Mouse (Mus musculus) forebrain, embryonic 12.5 days (tissue): ENCODE data around the gene Sh3pxd2a. TPM values are rescaled to one million over a fixed set of nuclear protein-coding genes. Genes with fewer than 3 reads are reported as not detected.

Experiments used
- ATAC-seq: fragments of 200-750 bp; cut with Nextera tagmentation; 2 replicates; pipeline ENCODE4 v1.8.0; 2017; ENCODE audit warnings: moderate TSS enrichment; ENCODE audit not compliant: low FRiP score
- H3K27ac ChIP-seq: fragments of 300-500 bp; sonication (generic); 2 replicates; pipeline ENCODE4 v1.5.1; 2016; ENCODE audit warnings: mild to moderate bottlenecking
- H3K27me3 ChIP-seq: fragments of 300-500 bp; sonication (generic); 2 replicates; pipeline ENCODE4 v1.6.1; 2016; ENCODE audit warnings: mild to moderate bottlenecking
- H3K36me3 ChIP-seq: fragments of 300-500 bp; sonication (generic); replicated peaks from 2 replicates; pipeline ENCODE4 v1.6.1; 2016; ENCODE audit warnings: mild to moderate bottlenecking
- H3K4me1 ChIP-seq: fragments of 300-500 bp; sonication (generic); 2 replicates; pipeline ENCODE4 v1.6.1; 2016
- H3K4me2 ChIP-seq: fragments of 300-500 bp; sonication (generic); 2 replicates; pipeline ENCODE4 v1.6.1; 2016; ENCODE audit warnings: mild to moderate bottlenecking, moderate library complexity
- H3K4me3 ChIP-seq: fragments of 300-500 bp; sonication (generic); replicated peaks from 2 replicates; pipeline ENCODE4 v1.5.1; 2016; ENCODE audit warnings: mild to moderate bottlenecking
- H3K9ac ChIP-seq: fragments of 300-500 bp; sonication (generic); 2 replicates; pipeline ENCODE4 v1.6.1; 2016; ENCODE audit warnings: mild to moderate bottlenecking
- H3K9me3 ChIP-seq: fragments of 300-500 bp; sonication (generic); 2 replicates; pipeline ENCODE4 v1.6.1; 2016
- WGBS: fragments of 180-500 bp; shearing (Covaris S2); methylation state at CpG from one replicate; pipeline ENCODE4 v1.1.7; 2016; 5-methylcytosine and 5-hydroxymethylcytosine counted together
- polyA plus RNA-seq: library from polyadenylated mRNA; unstranded; fragments of >200 nt; fragmentation: Nextera tagmentation; extraction: Ambion mirVana; gene quantifications from 2 replicates; pipeline ENCODE4 v1.2.1, GENCODE M21; 2016

Gene Sh3pxd2a
- polyA plus RNA-seq, 1 experiment from 2014 or later, result 3.7 TPM

DNA sequence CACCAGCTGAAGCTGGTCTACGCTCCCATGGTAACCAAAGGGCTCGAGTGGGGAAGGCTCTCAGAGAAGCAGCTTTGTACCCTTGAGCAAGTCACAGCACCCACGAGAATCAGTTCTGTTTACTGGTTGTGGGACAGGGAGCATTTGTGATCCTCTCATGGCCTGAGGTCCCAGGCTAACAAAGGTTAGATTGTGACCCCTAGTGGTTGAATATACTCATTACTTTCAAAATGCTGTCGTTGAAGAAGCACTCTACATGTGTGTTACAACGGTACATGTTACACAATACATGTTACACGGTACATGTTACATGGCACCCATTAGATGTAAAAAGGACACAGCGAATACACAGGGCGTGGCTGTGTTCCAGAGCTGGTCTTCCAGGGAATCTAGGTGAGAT is 38.4 kb upstream of the Sh3pxd2a start:
- no peak overlapping the region for H3K9ac ChIP-seq
- no peak; the same call in 1 of the 2 replicates for ATAC-seq
- no peak overlapping the region for H3K4me3 ChIP-seq
- H3K27ac ChIP-seq, result no peak overlapping the region
- H3K27me3 ChIP-seq, result no peaks in the 10 kb centered on the region
- H3K9me3 ChIP-seq, result no peaks in the 10 kb centered on the region
- WGBS, result 79% methylated on average over 8 of the region's 8 CpGs
- H3K4me2 ChIP-seq, result no peak overlapping the region
- H3K4me1 ChIP-seq, result peaks cover 2% of the 10 kb centered on the region; the same call in 1 of the 2 replicates
- H3K36me3 ChIP-seq, result peaks cover 14% of the 10 kb centered on the region; the same call in 1 of the 2 replicates

DNA sequence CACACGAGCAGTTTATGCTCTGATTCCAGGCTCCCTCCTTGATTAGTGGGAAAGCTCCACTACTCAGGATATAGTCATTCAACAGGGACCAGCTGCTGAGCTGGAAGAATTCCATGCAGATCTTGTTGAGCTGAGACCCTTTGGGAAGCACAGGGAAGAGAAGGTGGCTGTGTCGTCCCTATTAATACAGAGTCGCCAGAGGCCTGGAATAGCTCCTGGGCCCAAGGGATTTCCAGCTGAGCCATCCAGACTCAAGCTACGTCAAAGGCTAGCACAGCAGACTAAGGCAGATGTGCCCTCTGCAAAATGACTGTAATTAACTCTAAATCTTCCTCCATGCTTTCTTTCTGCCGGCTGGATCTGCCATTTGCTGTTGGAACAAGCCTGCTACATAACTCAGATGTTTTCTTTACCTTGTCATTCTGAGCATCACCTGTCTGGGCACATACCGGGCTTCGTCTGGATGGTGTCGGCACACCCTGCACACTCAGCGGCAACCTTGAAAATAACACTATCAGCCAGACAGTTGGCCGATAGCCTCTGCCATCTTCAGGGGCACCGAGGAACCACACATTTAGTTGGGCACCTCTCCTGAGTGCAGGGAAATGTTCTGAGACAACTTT is 36.3 kb upstream of the Sh3pxd2a start:
- Histone ChIP-seq H3K4me3 (no peak overlapping the region), H3K27ac (no peak overlapping the region), H3K9me3 (no peaks in the 10 kb centered on the region), H3K4me1 (peaks cover 2% of the 10 kb centered on the region; the same call in 1 of the 2 replicates), H3K36me3 (peaks cover 8% of the 10 kb centered on the region; the same call in 1 of the 2 replicates), H3K27me3 (no peaks in the 10 kb centered on the region), H3K9ac (no peak overlapping the region), H3K4me2 (no peak overlapping the region)
- ATAC-seq, result no peak
- WGBS, result 80% methylated on average over 11 of the region's 11 CpGs

GRCm38 (mm10) chr19:47499841-47500240 is 35.6 kb upstream of the Sh3pxd2a start:
- H3K4me1 ChIP-seq, result peaks cover 3% of the 10 kb centered on the region; the same call in 1 of the 2 replicates
- H3K36me3 ChIP-seq, result peaks cover 4% of the 10 kb centered on the region; the same call in 1 of the 2 replicates
- no peaks in the 10 kb centered on the region for H3K9me3 ChIP-seq
- no peak overlapping the region for H3K4me2 ChIP-seq
- no peak for ATAC-seq
- no peak overlapping the region for H3K9ac ChIP-seq
- WGBS, result 90% methylated on average over 5 of the region's 5 CpGs
- H3K27me3 ChIP-seq, result no peaks in the 10 kb centered on the region
- H3K27ac ChIP-seq, result no peak overlapping the region
- no peak overlapping the region for H3K4me3 ChIP-seq

- WGBS, result 80% methylated on average over 4 of the region's 4 CpGs
- no peak overlapping the region for H3K4me3 ChIP-seq
- H3K27ac ChIP-seq, result no peak overlapping the region
- H3K36me3 ChIP-seq, result peaks cover 4% of the 10 kb centered on the region; the same call in 1 of the 2 replicates
- no peaks in the 10 kb centered on the region for H3K27me3 ChIP-seq
- no peak overlapping the region for H3K9ac ChIP-seq
- H3K4me1 ChIP-seq, result peaks cover 12% of the 10 kb centered on the region
- no peaks in the 10 kb centered on the region for H3K9me3 ChIP-seq
- ATAC-seq, result no peak
- H3K4me2 ChIP-seq, result no peak overlapping the region
Measured at GRCm38 (mm10) chr19:47498942-47499341, 34.7 kb upstream of the Sh3pxd2a start.

GRCm38 (mm10) chr19:47497736-47498135 is 33.5 kb upstream of the Sh3pxd2a start:
- Histone ChIP-seq H3K36me3 (peaks cover 4% of the 10 kb centered on the region; the same call in 1 of the 2 replicates), H3K9ac (no peak overlapping the region), H3K27me3 (no peaks in the 10 kb centered on the region), H3K27ac (no peak overlapping the region), H3K4me2 (no peak overlapping the region), H3K4me3 (no peak overlapping the region), H3K4me1 (peaks cover 24% of the 10 kb centered on the region), H3K9me3 (no peaks in the 10 kb centered on the region)
- WGBS, result 86% methylated on average over 6 of the region's 6 CpGs
- no peak for ATAC-seq

GRCm38 (mm10) chr19:47497313-47497712 is 33.1 kb upstream of the Sh3pxd2a start:
- Histone ChIP-seq H3K4me2 (no peak overlapping the region), H3K4me3 (no peak overlapping the region), H3K9ac (no peak overlapping the region), H3K4me1 (peaks cover 27% of the 10 kb centered on the region), H3K27ac (no peak overlapping the region), H3K36me3 (no peaks in the 10 kb centered on the region), H3K27me3 (no peaks in the 10 kb centered on the region), H3K9me3 (no peaks in the 10 kb centered on the region)
- WGBS, result 77% methylated on average over 9 of the region's 9 CpGs
- ATAC-seq, result no peak

DNA sequence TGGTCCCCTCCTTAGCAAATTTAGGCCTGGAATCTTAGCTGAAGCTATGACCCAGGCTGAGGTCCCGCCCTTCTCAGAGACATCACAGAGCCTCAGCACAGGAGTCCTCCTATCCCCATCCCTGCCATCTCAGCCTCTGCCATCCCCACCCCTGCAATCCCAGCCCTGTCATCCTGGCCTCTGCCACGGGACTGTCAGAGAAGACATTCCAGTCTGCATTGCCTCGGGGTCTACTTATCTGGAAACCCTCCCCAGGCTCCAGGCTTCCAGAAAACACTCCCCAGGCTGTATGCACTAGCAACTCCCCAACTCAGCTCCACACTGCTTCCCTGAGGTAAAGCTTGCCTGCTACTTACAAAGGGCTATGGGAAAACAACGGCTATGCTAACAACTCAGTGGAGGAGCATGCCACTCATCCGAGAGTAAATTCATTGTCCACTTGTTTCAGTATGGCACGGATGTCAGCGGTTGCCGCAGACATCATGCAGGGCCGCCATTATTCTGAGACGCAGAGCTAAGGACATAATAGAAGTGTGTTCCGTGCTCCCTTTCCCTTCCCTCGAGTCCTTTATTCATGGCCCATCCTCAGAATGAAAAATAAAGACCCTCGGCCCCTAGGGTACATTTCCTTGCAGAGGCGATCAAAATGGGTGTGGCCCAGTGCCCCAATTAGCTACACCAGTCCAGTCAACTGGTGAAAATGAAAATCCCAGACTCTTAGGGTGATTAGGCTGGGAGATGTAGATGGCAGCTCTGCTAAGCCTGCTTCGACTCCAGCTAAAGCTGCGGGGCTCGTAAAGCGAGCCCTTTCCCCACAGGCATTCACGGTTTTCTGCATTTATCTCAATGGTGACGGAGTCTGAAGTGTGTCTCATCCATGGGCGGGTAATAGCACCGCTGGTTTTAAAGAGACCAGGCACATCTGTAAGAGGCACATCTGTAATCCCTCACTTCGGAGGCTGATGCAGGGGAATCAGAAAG is 29.1 kb upstream of the Sh3pxd2a start:
- peak; percentile 78 for ATAC-seq
- peak overlapping the region; percentile 36; the same call in 1 of the 2 replicates for H3K9ac ChIP-seq
- no peaks in the 10 kb centered on the region for H3K27me3 ChIP-seq
- peaks cover 31% of the 10 kb centered on the region for H3K4me1 ChIP-seq
- H3K36me3 ChIP-seq, result no peaks in the 10 kb centered on the region
- WGBS, result 16% methylated on average over 23 of the region's 23 CpGs
- peak overlapping the region; percentile 90 for H3K27ac ChIP-seq
- no peaks in the 10 kb centered on the region for H3K9me3 ChIP-seq
- peak overlapping the region; percentile 7; the same call in 1 of the 2 replicates for H3K4me3 ChIP-seq
- H3K4me2 ChIP-seq, result peak overlapping the region; percentile 43

DNA sequence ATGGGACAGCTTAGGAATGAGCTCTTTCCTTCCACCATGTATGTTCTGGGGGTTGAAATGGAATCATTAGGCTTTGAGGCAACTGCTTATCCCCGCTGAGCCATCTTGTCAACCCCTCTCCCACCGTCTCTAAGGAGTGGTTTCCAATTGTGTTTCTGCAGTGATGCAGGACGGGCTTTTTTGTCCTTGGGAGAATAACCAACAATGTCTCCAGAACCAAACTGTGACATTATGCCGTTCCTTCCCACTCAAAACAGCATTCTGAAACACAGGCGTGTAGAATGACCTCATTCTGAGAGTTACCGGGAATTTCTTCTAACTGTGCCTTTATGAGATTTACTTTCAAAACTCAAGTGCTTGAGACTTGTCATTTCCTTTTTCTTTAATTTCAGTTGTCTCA is 28.2 kb upstream of the Sh3pxd2a start:
- 0 out of 2 replicates have a peak overlapping the region, but pooled peaks have one; percentile 43 for H3K4me2 ChIP-seq
- no peaks in the 10 kb centered on the region for H3K36me3 ChIP-seq
- H3K4me1 ChIP-seq, result peaks cover 31% of the 10 kb centered on the region
- peak overlapping the region; percentile 90 for H3K27ac ChIP-seq
- WGBS, result 21% methylated on average over 6 of the region's 6 CpGs
- no peak overlapping the region for H3K9ac ChIP-seq
- ATAC-seq, result peak; percentile 10; the same call in 1 of the 2 replicates
- no peaks in the 10 kb centered on the region for H3K27me3 ChIP-seq
- H3K4me3 ChIP-seq, result no peak overlapping the region
- no peaks in the 10 kb centered on the region for H3K9me3 ChIP-seq

- Histone ChIP-seq H3K4me1 (peaks cover 31% of the 10 kb centered on the region), H3K27ac (peak overlapping the region; percentile 90), H3K36me3 (no peaks in the 10 kb centered on the region), H3K4me3 (no peak overlapping the region), H3K4me2 (no peak overlapping the region), H3K9me3 (no peaks in the 10 kb centered on the region), H3K9ac (no peak overlapping the region), H3K27me3 (no peaks in the 10 kb centered on the region)
- 0 out of 2 replicates have a peak, but pooled peaks have one; percentile 12 for ATAC-seq
- 32% methylated on average over 2 of the region's 2 CpGs for WGBS
Measured at GRCm38 (mm10) chr19:47491853-47492252, 27.7 kb upstream of the Sh3pxd2a start.

DNA sequence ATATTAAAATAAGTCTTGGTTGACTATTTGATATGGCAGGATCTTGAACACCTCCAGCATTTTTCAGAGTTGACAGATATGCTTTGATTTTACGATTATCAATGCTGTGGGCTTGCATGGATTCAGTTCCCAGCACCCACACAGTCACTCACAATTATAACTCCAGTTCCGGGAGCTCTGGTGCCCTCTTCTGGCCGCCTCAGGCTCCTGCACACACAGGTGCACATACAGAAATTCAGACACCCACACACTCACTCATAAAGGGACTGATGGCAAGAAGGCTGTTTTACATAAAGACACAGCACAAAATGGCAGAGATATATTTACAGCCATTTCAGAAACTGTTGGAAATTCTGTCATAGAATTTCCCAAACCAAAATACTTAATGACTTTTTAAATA is 25.0 kb upstream of the Sh3pxd2a start:
- no peak overlapping the region for H3K27ac ChIP-seq
- H3K36me3 ChIP-seq, result no peaks in the 10 kb centered on the region
- ATAC-seq, result no peak
- no peaks in the 10 kb centered on the region for H3K27me3 ChIP-seq
- H3K9me3 ChIP-seq, result no peaks in the 10 kb centered on the region
- H3K4me3 ChIP-seq, result no peak overlapping the region
- 85% methylated on average over 3 of the region's 3 CpGs for WGBS
- H3K4me1 ChIP-seq, result peaks cover 33% of the 10 kb centered on the region
- no peak overlapping the region for H3K9ac ChIP-seq
- no peak overlapping the region for H3K4me2 ChIP-seq

GRCm38 (mm10) chr19:47488250-47488649 is 24.0 kb upstream of the Sh3pxd2a start:
- Histone ChIP-seq H3K36me3 (no peaks in the 10 kb centered on the region), H3K27ac (no peak overlapping the region), H3K27me3 (no peaks in the 10 kb centered on the region), H3K9me3 (no peaks in the 10 kb centered on the region), H3K4me3 (no peak overlapping the region), H3K4me1 (peaks cover 27% of the 10 kb centered on the region), H3K4me2 (no peak overlapping the region), H3K9ac (no peak overlapping the region)
- no peak for ATAC-seq
- WGBS, result 34% methylated on average over 4 of the region's 4 CpGs

DNA sequence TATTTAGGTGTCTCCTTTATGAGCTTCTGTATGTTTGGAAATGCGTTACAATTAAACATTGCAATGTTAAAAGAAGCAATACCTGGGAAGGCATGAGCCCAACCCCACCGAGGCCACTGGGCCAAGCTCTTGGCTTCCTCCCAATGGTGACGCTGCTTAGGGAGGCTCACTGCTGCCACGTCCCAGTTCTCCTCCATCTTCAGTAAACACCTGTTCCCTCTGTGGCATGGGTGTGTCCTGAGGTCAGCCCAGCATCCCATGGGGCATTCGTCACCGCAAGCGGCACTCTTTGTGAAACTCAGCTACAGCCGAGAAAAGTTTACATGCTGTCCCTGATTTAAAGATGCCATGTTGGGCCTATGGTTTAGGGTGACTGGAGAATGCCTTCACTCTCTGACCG is 23.4 kb upstream of the Sh3pxd2a start:
- H3K9me3 ChIP-seq, result no peaks in the 10 kb centered on the region
- no peak overlapping the region for H3K4me3 ChIP-seq
- 87% methylated on average over 9 of the region's 9 CpGs for WGBS
- no peak overlapping the region for H3K9ac ChIP-seq
- no peaks in the 10 kb centered on the region for H3K27me3 ChIP-seq
- H3K4me1 ChIP-seq, result peaks cover 21% of the 10 kb centered on the region
- H3K27ac ChIP-seq, result no peak overlapping the region
- no peak overlapping the region for H3K4me2 ChIP-seq
- no peak for ATAC-seq
- no peaks in the 10 kb centered on the region for H3K36me3 ChIP-seq
